Mouse (Mus musculus) mouse trophoblast stem cell (cell line): Measurements from ENCODE around the gene Bean1.
"Not testable (repeated sequence)": the region's sequence is repeated elsewhere in the genome, so short reads cannot be mapped to it uniquely, and the experiment has no call there.

Experiments used
- in situ Hi-C, 2 experiments: fragments of 300-500 bp; cut with MseI, MboI; formaldehyde crosslinking; loops; 2 replicates in 1 of 2; 3 replicates in 1 of 2; pipeline ENCODE4 v1.15.1; 2025

Gene Bean1

GRCm38 (mm10) chr8:104239418-104239861 lies 69.2 kb downstream of the Bean1 start:
- in situ Hi-C loops = no loop called here

DNA sequence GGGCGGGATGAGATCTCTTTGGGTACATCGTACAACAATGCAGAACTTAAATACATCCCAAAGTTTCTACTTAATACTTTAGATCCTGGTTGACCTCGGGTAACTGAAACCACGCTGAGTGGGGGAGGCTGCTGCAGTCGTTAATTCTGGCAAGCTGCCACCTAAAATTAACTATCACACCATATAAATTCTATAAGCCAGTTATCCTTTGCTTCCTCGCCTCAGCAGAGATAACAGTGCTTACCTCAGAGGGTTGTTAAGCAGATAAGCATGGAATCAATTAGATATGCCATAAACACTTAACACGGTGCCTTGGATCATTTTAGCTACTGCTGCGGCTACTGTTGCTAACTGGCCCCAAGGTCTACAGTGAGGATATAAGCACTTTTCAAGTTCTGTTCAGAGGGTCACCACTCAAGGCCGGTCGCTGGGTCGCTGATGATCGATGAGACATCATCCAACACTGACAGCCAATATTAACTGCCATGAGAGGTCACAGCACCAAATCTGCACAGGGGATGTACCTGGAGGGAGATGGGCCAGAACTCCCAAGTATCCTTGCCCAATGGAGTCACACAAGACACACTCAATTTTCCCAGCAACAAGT lies 71.9 kb downstream of the Bean1 start:
- in situ Hi-C loops = no loop called here

DNA sequence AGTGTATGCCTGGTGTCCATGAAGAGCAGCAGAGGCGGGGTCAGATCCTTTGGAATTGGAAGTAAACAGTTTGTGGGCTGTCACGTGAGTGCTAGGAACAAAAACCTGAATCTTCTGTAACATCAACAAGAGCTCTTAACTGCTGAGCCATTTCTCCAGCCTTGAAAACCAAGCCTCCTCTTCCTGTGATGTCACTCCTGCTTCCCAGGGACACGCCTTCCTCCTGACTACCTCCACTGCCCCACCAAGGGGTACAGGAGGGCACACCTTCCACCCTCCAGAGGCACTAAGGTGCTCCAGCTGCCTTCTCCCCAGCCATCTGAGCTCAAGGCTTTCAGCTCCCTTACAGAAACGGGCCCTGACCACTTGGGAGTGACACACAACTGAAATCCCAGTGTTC lies 76.4 kb downstream of the Bean1 start:
- in situ Hi-C loops = no loop called here

DNA sequence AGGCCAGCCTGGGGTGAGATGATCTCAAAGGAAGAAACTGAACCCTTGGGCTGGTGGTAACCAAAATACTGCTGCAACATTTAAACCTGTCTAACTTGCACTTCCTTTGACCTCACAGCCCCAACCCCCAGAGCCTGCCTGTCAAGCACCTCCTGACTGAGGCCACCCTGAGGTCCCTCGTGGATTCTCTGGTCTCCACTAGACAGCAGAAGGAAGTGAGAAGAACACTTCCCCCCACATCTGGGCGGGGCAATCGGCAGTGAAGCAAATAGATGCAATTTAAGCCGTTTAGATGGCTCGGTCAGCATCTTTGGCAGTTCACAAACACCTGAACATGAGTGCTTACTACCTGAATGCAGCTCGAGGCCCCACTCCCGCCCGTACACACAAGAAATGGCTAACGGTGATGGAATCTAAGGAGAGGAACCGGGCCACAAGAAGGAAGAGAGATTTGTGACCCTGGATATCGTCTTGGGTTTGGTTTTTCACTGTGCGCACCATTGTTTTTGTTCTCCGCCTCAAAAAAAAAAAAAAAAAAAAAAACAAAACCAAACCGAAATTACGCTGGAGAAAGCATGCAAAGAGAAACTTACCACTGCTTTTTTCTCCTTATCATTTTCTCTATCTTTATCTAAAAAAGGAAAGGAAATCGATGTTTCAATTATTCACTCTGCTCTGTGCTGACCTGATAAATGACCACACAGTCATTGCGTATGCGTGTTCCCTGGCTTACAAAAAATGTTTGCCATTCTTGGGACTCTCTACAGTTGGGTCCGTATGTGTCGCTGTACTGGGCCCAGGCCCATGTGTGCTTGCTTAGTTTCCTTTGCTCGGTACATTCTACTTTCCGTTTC lies 77.0 kb downstream of the Bean1 start:
- in situ Hi-C loops = no loop called here

DNA sequence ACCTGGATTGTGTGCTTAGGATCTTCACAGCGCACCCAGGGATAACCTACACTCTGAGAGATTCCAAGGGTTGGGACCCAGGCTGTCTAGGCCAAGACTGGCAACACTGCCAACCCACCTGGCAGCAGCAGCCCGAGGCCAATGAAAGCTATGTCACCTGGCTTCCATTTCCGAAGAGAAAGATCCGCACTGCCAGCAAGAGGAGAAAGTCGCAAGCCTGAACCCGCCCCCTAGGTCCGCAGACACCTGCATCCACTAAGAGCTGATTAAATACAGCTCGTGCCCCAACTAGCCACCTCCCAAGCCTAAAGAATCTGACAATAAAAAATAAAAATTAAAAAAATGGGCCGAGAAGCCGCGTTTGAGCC lies 77.7 kb downstream of the Bean1 start:
- in situ Hi-C loops = no loop called here

DNA sequence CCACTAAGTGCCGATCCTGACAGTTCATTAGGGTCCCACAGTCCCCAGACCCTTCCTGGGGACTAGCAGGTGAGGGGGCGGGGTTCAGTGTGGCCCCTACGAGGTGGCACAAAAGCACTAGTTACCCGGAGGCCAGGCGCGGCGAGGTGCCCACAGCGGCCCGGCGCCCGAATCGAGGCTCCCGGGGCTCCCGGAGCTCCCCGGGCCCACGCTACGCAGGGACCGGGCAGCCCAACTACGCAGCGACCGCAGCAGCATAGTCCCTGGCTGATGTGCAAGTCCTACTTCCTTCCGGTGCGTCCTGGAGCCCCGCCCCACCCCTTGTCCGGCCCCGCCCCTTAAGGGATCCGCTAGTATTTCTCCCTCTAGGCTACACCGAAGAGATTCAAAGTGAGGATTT lies 78.0 kb downstream of the Bean1 start, which contains the start of gene Tk2:
TSS of gene Tk2 (minus strand) at position 283 of the 400 bp plus-strand sequence.
- in situ Hi-C loops = no loop called here

DNA sequence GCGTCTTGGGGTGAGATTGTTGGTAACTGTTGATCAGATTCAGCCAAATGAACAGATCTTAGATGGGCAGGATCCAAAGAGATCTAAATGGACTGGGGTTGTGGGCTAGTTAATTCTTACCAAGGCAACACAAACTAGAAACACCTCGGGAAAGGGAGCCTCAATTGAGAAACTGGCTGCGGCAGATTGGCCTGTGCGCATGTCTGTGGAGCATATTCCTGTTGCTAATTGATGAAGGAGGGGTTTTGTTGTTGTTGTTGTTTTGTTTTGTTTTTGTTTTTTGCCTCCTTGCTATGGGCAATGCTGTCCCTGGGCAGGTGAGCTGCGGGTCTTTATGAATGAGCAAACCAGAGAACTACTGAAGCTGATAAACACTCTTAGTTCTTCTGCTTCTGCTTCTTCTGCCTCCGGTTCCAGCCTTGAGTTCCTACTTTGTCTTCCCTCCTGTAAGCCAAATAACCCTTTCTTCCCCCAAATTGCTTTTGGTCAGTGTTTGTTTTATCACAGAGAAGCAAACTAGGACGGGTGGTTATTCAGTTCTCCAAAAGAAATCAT lies 79.3 kb downstream of the Bean1 start:
- in situ Hi-C loops = no loop called here

- in situ Hi-C loops = no loop called here
Observed at GRCm38 (mm10) chr8:104250439-104251367, 80.5 kb downstream of the Bean1 start, which contains the start of gene Cklf. Gene Cklf (plus strand): TSS chr8:104250861.

- in situ Hi-C loops = no loop called here
Observed at GRCm38 (mm10) chr8:104251461-104251860, 81.2 kb downstream of the Bean1 start.

DNA sequence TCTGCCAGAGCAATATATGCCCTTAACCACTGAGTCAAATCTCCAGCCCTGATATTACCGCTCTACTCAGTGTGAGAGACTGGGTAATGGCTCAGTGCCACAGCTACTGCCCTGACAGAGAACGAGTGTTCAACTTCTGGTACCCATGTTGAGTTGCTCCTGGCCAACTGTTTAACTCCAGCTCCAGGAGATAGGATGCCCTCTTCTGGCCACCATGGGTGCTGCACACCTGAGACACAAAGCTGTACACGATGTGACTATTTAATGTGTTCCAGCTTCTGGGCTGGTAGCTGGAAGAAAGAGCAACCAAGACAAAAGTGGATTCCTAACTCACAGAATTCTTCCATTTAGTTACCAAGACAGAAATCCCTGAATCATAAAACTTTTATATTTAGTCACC lies 82.8 kb downstream of the Bean1 start:
- in situ Hi-C loops = no loop called here

DNA sequence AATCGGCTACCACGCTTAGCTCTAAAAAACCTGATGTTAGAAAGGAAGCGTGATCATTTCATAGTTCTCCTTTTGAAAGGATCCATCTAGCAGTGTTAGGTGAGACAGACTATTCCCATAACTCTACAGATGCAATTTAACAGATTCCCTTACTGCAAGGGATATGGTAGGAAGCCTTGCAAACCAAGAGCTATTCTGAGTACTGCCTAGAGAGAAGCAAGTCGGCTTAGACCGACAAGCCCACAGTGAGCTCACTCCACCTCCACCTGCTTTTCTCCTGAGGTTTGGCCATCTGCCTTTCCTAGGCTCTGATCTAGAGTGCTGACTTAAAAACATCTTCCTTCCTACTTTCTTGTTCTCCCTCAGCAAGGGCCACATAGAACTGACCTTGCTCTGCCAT lies 91.6 kb downstream of the Bean1 start:
- in situ Hi-C loops = not testable (repeated sequence)

DNA sequence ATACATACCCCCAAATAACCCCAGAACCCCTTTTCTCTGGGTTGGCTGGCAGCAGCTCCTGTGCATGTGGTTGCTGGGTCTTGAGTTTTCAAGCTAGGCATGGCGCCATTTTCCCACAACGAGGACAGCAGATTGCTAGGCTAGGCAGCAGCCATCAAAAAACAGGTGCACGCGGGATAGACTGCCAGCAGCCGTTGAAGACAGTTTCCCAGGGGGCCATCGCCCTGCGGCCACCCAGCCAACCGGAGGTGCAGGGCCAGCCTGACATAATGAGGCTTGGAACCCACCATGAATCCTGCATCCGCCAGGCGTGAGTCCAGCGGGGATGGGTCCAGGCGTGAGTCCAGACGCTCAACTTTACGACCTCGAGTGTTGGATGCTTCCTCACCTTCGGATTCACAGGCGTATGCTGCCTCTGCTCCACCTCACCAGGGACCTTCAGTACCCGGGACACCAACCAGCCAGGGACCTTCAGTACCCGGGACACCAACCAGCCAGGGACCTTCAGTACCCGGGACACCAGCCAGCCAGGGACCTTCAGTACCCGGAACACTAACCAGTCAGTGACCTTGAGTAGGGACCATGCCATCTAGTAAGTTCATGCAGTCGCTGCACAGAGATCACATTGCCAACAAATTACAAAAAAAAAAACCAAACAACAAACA lies 94.2 kb downstream of the Bean1 start:
- in situ Hi-C loops = not testable (repeated sequence)

- in situ Hi-C loops = no loop called here
Observed at GRCm38 (mm10) chr8:104268368-104268767, 98.1 kb downstream of the Bean1 start.
